Mouse (Mus musculus) lung, adult 2 months (tissue): ENCODE data around the gene Dennd5a. TPM values are rescaled to one million over a fixed set of nuclear protein-coding genes. Genes with fewer than 3 reads are reported as not detected.

Experiments used
- DNase-seq: peaks from one replicate; pipeline ENCODE4 v3.0.0; 2022
- H3K4me1 ChIP-seq: fragments of 200-500 bp; 2 replicates; pipeline ENCODE4 v1.6.1; 2011; ENCODE audit warnings: low read length; ENCODE audit not compliant: control insufficient read depth, insufficient read depth
- H3K4me3 ChIP-seq: fragments of 200-500 bp; replicated peaks from 2 replicates; pipeline ENCODE3; 2011; ENCODE audit warnings: low read depth, mild to moderate bottlenecking, control low read depth, low read length; ENCODE audit errors: extremely low read depth
- CTCF ChIP-seq: fragments of 200-500 bp; IDR thresholded peaks from 2 replicates; pipeline ENCODE4 v1.5.1; 2011; ENCODE audit warnings: mild to moderate bottlenecking, low read length, control low read depth; ENCODE audit not compliant: insufficient read depth
- POLR2A ChIP-seq: fragments of 200-500 bp; IDR thresholded peaks from 2 replicates; pipeline ENCODE4 v1.6.1; 2011; ENCODE audit warnings: low read depth, mild to moderate bottlenecking, control low read depth, low read length, borderline replicate concordance; ENCODE audit errors: extremely low read depth
- WGBS: fragments of 180-500 bp; shearing (Covaris S2); methylation state at CpG from one replicate; pipeline ENCODE4 v1.1.7; 2018; 5-methylcytosine and 5-hydroxymethylcytosine counted together
- polyA plus RNA-seq: library from polyadenylated mRNA; depleted of rRNA; stranded (reverse); fragments of >200 nt; gene quantifications from 2 replicates; pipeline ENCODE4 v1.2.3, GENCODE M21; 2012

The Dennd5a gene
- polyA plus RNA-seq, 1 experiment = 134 TPM

- Histone ChIP-seq H3K4me1 (0 out of 2 replicates have a peak, but pooled peaks cover under 1% of the 10 kb centered on the region), H3K4me3 (no peak overlapping the region)
- no peak for DNase-seq
- TF ChIP-seq POLR2A = no peak
- no peak for TF ChIP-seq CTCF
Observed at GRCm38 (mm10) chr7:109965658-109966057, 5.4 kb upstream of the Dennd5a start.

DNA sequence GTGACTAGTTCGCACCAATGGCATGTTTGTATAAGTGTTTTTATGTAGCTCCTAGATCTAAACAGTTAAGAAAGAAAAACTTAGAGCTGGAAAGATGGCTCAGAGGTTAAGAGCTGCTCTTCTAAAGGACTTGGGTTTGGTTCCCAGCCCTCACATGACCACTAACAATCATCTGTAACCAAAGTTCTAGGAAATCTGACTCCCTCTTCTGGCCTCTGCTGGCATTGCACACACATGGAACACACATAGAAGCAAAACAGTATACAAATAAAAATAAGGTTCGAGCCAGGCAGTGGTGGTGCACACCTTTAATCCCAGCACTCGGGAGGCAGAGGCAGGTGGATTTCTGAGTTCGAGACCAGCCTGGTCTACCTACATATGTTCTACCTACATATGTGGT lies 3.4 kb upstream of the Dennd5a start:
- Histone ChIP-seq H3K4me1 (0 out of 2 replicates have a peak, but pooled peaks cover 3% of the 10 kb centered on the region), H3K4me3 (no peak overlapping the region)
- WGBS = 93% methylated on average over 4 of the region's 4 CpGs
- DNase-seq = no peak
- no peak for TF ChIP-seq CTCF
- TF ChIP-seq POLR2A = no peak

- TF ChIP-seq CTCF (no peak), POLR2A (no peak)
- Histone ChIP-seq H3K4me1 (peaks cover 7% of the 10 kb centered on the region), H3K4me3 (no peak overlapping the region)
- no peak for DNase-seq
- 66% methylated on average over 4 of the region's 4 CpGs for WGBS
Observed at GRCm38 (mm10) chr7:109962596-109962995, 2.3 kb upstream of the Dennd5a start.

DNA sequence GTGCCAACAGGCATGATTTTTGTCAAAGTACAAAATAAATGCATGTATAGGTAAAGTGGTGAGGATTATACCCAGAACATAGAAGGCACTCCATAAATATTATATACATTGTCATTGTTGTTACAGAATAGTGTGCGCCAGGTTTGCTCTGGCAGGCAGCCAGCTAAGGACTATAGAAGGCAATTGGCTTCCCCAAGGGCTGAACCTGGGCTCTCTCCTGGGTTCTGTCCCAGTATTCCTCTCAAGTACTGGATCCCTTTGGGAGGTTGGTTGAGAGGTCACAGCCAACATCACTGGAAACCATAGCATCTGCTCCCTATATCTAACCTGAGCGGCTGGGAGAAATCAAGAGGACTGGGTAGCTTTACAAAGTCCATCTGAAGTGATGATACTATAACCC lies 1.3 kb upstream of the Dennd5a start:
- WGBS = 66% methylated on average over 2 of the region's 2 CpGs
- no peak overlapping the region for H3K4me3 ChIP-seq
- no peak for DNase-seq
- H3K4me1 ChIP-seq = peaks cover 7% of the 10 kb centered on the region
- no peak for TF ChIP-seq CTCF
- no peak for TF ChIP-seq POLR2A

DNA sequence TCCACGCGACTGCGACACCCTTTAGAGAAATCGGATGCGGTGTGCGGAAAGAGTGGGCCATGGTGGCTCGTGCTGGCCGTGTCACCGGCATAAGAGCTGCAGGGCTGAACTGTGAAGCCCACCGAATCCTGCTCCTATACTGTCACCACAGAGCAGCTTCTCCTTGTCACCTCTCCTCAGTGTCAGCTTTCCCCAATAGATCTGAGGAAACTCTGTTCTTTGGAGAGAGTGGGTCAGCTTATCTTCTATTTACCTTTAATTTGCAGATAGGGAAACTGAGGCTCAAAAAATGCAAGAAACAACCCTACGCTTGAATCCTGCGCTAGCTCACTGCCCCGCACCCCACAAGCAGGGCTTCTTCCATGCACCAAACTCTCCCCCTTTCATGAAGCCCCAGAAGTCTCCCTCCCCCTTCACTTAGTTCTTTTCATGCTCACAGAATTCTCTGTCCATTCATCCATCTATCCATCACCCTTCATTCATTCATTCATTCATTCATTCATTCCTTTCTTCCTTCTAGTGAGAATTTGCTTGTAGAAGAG lies 414 bp upstream of the Dennd5a start:
- H3K4me1 ChIP-seq = peaks cover 7% of the 10 kb centered on the region
- no peak; the same call in 1 of the 2 replicates for TF ChIP-seq POLR2A
- peak overlapping the region; percentile 80 for H3K4me3 ChIP-seq
- 13% methylated on average over 13 of the region's 13 CpGs for WGBS
- no peak for DNase-seq

GRCm38 (mm10) chr7:109958843-109959715 lies 1.2 kb downstream of the Dennd5a start:
- peak overlapping the region; percentile 82 for H3K4me3 ChIP-seq
- DNase-seq = no peak
- TF ChIP-seq POLR2A = no peak
- TF ChIP-seq CTCF = no peak
- 1% methylated on average over 18 of the region's 18 CpGs for WGBS
- H3K4me1 ChIP-seq = peaks cover 17% of the 10 kb centered on the region

- WGBS = 29% methylated on average over 8 of the region's 8 CpGs
- TF ChIP-seq CTCF (no peak), POLR2A (no peak)
- DNase-seq = no peak
- H3K4me3 ChIP-seq = peak overlapping the region; percentile 38
- peaks cover 19% of the 10 kb centered on the region for H3K4me1 ChIP-seq
Observed at GRCm38 (mm10) chr7:109957996-109958789, 2.1 kb downstream of the Dennd5a start.

DNA sequence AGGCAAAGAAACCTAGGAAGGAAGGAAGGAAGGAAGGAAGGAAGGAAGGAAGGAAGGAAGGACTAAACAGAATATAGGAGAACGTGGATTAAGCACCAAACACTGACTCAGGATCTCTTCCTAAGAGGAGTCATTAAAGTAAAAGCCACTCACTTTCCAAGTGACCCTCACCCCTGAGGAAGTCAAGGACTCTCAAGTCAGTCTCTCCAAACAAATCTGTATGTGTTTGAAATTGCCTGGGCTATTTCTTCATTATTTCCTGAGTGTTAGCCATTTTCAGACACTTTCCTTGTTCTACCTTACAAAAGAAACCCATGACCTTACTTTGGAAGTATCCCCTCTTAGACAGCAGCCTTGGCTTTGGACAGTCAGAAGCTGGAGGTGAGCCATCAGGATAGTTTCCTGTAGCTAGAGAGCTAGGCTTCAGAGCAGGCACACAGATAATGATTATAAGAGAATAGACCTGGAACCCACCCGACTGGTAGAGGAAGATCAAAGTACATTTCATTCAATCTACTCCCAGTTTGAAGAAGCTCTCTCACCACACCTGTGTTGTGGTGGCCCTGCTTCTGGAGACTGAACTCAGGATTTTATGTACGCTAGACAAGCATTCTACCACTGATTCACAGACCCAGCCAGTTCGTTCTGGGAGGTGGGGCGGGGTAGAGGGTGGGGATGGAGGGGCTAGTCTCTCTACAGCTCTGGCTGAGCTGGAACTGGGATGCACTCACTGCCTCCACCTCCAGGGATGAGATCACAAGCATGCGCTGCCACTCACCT lies 5.5 kb downstream of the Dennd5a start:
- DNase-seq = no peak
- TF ChIP-seq CTCF (no peak), POLR2A (no peak)

DNA sequence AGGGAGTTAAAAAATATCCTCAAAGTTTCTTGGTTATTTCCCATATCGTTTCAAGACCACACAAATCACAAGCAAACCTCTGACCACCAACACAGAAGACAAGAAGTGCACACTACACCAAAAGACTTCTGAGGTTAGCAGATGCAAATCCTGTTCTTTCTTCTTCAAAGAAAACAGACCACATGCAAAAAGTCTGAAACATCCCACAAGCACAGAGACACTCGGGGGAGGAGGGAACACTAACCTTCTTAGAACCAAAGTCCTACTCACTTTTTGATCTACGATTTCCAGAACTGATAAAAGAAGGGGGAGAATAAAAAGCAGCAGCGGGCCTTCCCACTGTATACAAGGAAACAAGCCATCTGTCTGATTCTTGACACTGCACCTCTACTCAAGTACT lies 9.0 kb downstream of the Dennd5a start:
- DNase-seq = no peak
- Histone ChIP-seq H3K4me3 (no peak overlapping the region), H3K4me1 (peaks cover 29% of the 10 kb centered on the region)
- TF ChIP-seq POLR2A (no peak), CTCF (no peak)
- 39% methylated on average over 4 of the region's 4 CpGs for WGBS

More for the DNA sequence above, 5.5 kb downstream of the Dennd5a start:
- H3K4me3 ChIP-seq = no peak overlapping the region
- WGBS = 35% methylated on average over 6 of the region's 6 CpGs
- peaks cover 28% of the 10 kb centered on the region for H3K4me1 ChIP-seq
